Mouse (Mus musculus) 3134 (cell line): Measurements from ENCODE around the gene Nsun3.
A peak's percentile ranks its signal among the peaks of the same experiment; 100 is the strongest.

ENCODE experiments used
- DNase-seq: peaks from one replicate; pipeline ENCODE4 v3.0.0-alpha.2; 2011; ENCODE audit warnings: low spot score; ENCODE audit not compliant: insufficient read length; ENCODE audit errors: extremely low read depth

The Nsun3 gene

GRCm38 (mm10) chr16:62786621-62787331 is at the start of gene Nsun3:
Nsun3 (minus strand) TSS chr16:62786818.
- peak; percentile 91 for DNase-seq

- DNase-seq: no peak
These were observed 47.6 kb upstream of the Nsun3 start for GRCm38 (mm10) chr16:62834016-62834735.

DNA sequence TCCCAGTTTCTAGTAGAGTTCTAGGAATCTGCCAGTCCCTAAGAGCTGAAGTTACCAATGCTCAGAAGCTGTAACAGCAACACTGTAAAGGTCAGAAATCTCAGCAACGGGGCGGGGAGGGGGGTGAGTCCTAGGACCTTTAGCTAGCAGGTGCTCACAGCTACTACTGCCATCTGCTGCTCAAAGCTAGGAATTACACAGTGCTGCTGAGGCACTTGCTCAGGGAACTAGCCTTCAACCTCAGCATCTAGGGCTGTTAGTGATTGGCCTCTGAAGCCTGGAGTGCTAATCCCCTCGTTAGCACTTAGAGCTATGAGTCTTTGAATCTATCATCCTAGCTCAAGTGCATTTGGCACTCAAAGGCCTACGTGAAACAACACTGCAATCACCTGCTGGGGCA is 45.9 kb upstream of the Nsun3 start:
- no peak for DNase-seq

GRCm38 (mm10) chr16:62832027-62832426 is 45.4 kb upstream of the Nsun3 start:
- DNase-seq: no peak

DNA sequence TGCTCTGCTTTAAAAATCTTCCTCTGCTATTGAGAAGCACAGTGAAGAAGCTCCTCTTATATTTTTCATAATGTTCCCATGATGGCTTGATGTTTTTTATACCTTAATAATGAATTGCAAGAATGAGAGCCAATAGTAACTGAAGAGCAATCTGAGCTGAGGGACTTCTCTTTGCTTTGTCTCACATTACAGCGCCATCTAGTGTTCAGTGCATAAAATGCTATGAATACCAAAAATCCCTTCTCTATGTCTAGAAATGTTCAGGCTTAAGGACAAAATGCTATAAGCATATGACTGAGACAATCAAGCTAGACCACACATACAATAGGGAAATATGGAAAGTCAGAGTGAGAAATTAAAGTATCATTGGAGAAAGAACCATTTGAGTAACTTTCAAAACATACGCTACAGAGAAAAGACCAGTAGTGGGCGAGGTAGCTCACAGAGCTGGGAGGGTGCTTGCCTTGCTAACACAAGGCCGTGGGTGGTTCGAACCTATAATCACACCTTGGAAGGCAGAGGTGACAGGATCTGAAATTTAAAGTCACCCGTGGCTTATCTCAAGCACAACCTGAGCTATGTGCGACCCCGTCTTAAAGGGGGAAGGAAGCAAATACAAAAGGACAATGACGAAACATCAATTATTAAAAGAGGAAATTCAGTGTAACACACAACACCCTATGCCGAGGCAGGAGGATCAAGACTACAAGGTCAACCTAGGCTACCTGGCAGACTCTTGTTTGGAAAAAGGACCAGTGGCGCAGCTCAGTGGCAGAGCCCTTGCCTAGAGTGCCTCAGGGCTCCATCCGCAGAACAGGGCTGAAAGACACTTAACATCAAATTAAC is 39.8 kb upstream of the Nsun3 start:
- DNase-seq: no peak

GRCm38 (mm10) chr16:62822472-62822871 is 35.9 kb upstream of the Nsun3 start:
- DNase-seq: no peak

DNA sequence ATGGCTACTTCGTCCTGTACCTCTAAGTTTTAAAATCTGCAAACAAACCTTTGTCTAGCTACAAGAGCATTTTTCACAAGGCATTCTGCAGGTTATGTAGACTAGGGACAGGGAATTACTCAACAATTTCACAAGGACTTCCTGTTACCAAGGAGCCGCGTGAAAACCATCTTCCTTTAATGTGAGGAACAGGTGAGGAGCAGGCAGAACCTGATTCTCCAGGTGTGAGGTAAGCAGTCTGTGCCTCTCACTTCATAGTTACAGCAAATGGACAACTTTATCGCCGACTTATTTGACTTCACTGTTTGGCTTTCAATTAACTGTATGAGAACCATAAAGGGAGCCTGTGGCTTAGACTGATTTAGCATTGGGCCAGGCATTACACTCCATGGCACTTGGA is 27.9 kb upstream of the Nsun3 start, which contains the start of gene Stx19:
TSS of gene Stx19 (plus strand) at position 186 of the 400 bp plus-strand sequence.
- no peak for DNase-seq

GRCm38 (mm10) chr16:62813790-62814189 is 27.2 kb upstream of the Nsun3 start:
- DNase-seq: no peak

- no peak for DNase-seq
These were observed 24.2 kb upstream of the Nsun3 start for GRCm38 (mm10) chr16:62810855-62811254.

DNA sequence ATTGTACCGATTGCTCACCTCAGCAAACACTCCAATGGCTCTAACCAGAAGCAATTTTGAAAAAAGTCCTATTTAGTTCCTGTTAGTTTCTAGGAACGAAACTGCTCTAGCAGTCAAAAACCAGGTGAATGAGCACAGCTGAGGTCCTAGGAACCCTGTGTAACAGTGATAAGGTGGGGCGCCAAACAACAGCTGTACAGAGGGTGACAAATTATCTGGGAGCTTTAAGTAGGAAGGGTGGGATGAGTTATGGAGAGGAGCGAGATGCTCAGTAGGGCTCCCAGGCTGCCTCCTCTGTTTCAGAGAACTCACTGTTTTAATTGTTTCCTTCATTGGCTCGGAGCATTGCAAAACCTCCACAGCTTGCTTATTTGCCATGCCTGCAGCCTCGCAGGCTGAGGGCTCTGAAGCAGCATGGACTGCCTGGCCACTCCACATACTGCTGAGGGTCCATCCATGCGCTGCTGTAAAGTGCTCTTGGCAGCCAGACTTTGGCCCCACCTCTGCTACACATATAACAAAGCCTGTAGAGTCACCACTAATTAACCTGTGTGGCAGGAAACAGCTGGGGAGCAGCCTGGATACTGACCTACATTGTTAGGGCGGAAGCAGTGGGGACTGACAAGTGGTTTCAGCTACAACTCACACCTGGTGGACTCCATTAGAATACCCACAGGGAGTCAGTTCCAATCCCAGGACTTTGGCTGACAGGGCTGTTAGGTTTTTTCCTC is 20.8 kb upstream of the Nsun3 start:
- DNase-seq: no peak

DNA sequence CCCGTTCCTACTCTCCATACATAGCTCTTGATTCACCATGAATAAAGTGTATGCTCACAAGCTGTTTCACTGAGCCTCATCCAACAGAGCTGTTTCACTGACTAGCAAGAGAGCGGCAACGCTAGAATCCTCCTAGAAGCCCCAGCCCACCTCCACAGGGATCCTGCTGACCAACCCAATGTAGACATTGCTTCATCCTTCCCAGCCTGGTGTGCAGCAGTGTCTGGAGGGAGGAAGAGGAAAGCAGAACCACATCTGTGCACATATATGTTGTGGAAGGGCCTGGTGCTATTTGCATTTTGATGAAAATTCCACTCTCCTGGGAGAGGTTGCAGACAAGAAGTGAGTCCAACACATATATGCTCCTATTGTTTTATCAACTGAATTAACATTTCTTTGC is 18.0 kb upstream of the Nsun3 start:
- DNase-seq: no peak

GRCm38 (mm10) chr16:62799839-62800238 is 13.2 kb upstream of the Nsun3 start:
- DNase-seq: no peak

DNA sequence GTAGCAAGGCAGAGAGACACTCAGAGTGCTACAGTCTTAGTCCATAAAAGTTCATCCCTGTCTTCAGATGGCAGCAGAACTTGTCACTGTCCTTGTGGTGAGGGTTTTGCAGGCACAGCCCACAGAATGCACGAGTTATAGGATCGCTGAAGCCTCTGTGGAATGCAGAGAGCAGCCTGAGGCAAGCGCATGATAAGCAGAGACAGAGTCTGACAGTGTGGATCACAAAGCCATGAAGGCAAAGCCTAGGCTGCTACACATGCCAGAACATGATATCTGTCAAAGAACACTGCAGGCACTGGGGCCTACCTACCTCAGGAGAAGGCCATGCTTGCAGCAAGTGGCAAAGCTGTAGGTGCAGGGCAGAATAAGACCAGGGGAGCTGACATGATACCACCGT is 12.8 kb upstream of the Nsun3 start:
- no peak for DNase-seq

DNA sequence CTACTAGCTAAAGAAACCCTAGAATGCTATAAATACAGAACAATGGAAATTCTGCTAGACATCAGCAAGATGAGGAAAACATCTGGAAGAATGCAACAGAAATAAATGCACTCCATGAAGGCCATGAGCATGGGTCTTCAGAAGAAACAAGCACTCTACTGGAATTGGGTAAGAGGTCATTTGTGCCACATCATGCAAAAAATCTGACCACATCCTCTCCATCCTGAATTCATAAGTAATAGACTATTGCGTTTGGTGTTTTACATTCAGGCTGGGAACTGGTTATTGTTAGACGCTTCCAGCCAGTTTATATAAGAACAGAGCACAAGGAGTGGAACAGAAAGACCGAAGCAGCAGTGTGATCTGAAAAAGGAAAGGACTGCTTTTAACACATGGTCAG is 12.2 kb upstream of the Nsun3 start:
- DNase-seq: no peak

- DNase-seq: no peak
These were observed 10.0 kb upstream of the Nsun3 start for GRCm38 (mm10) chr16:62796608-62797007.

GRCm38 (mm10) chr16:62782229-62782628 is 4.4 kb downstream of the Nsun3 start:
- no peak for DNase-seq

DNA sequence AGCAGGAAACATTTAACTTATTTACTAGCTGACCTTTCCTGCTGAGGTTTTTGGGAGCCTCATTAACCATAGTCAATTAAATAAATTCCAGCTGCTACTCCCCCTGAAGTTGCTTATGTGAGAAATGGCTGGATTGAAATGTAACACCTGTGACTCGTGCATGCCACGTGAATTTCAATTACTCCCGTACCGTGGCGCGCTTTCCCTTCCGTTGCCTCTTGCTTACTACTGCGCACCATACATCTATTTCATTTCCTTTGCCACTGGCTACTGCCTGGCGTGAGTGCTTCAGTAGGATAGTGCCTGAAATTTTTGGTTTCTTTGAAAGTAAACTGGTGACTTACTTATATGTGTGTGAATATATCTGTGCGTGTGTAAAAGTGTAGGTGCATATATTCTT is 8.3 kb downstream of the Nsun3 start:
- DNase-seq: no peak

DNA sequence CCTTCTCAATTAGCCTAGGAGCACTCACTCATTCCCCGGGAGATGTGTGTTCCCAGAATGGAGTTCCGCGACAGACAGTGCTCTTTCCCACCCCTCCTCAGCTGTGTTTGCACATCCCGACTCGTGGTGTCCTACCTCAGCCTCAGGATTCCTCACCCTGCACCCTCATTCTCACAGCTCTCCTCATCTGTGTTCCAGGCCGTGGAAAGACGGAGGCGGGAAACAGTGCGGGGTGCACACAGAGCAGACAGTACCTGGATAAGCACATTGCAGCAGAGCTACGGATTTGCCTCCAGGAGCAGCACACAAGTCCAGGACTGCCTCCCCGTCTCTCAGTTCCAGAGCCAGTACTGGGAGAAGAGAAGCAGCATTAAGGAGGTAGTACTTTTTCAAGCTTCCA is 10.6 kb downstream of the Nsun3 start:
- DNase-seq: no peak

DNA sequence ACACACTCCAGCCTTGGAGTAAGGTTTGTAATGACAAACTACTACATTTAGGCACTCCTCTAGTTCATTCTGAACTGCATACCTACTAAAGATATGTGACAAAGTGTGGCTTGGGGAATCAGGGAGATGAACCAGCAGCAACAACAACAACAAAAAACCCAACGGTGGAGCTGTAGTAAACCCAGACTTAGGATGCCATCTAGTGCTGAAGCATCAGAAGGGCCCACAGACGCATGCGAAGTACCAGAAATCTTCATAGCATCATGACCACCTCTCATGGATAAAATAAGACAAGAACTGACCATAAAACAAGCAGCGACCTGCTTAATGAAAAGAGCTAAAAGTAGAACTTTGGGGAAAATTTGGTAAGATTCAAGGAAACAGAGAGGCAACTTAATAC is 13.2 kb downstream of the Nsun3 start:
- DNase-seq: no peak

DNA sequence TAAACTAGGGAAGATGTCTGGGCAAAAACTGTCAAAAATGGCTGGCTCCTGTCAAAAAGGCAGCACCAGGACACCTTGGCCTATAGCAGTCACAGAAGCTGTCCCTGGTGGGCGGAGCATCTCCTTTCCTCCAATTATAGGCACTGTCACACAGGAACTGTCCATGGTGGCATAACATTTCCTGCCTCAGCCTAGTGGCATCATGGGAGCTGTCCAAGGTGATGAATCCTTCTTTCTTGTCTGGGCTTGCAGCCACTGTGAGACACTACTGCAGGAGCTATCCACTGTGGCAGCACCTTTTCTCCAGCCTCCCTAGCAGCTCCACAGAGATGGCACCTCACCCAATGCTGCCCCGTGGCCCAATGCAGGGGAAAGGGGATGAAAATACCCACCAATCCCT is 28.3 kb downstream of the Nsun3 start:
- peak; percentile 5 for DNase-seq

- no peak for DNase-seq
These were observed 31.3 kb downstream of the Nsun3 start for GRCm38 (mm10) chr16:62755307-62755706.
